Mouse (Mus musculus): Measurements from ENCODE around the gene Ssbp3. TPM values are rescaled to one million over a fixed set of nuclear protein-coding genes. Genes with fewer than 3 reads are reported as not detected.
A peak's percentile ranks its signal among the peaks of the same experiment; 100 is the strongest.

Ssbp3 gene
- polyA plus RNA-seq, 1 experiment from 2014 or later = 50.5 TPM

DNA sequence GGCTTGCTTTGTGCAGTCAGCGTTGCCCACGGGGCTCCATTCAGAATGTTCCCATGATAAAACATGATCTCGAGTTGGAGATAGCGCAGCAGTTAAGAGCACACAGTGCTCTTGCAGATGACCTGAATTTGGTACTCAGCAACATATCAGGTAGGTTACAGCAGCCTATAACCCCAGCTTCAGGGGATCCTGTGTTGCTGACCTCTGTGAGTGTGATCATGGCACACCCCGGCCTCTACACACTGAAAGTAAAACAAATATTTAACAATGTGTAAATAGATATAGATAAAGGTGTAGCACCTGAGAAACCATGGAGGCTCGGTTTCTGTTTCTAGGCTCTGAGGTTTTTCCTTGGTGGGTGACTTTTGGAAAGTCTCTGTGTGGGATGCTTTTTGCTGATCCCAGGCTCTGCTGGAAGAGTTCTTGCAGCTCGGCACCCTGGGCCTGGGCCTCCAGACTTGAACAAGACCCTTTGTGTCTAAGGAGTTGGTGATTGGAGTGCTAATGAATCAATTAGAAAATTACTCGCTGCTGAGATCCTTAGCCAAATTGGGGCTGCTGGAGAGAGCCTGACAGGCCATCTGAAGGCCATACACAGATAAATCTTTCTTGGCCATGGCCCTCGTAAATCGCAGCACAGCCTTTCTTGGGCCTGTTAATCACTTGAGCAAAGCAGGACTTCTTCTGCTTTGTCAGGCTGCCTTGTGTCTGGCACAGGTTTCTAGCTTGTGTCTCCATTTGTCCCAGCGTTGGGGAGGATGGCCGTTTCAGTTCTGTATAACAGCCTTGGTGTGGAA lies 49.2 kb downstream of the Ssbp3 start:
- Histone ChIP-seq H3K4me2 (no peak overlapping the region), H3K36me3 (replicated peaks) (peaks cover 13% of the 10 kb centered on the region; the same call in 1 of the 2 replicates), H3K9ac (no peak overlapping the region), H3K27me3 (no peaks in the 10 kb centered on the region), H3K4me3 (replicated peaks) (no peak overlapping the region), H3K9me3 (replicated peaks) (no peaks in the 10 kb centered on the region), H3K27ac (replicated peaks) (0 out of 2 replicates have a peak overlapping the region, but pooled peaks have one; percentile 5), H3K4me1 (replicated peaks) (peaks cover 72% of the 10 kb centered on the region)
- WGBS (ENCODE audit: insufficient replicate concordance) = 75% methylated on average over 12 of the region's 12 CpGs
- no peak for ATAC-seq (ENCODE audit: insufficient read depth)

- Histone ChIP-seq H3K9ac (no peak overlapping the region), H3K36me3 (replicated peaks) (peaks cover 19% of the 10 kb centered on the region), H3K4me1 (replicated peaks) (peaks cover 72% of the 10 kb centered on the region), H3K4me3 (replicated peaks) (no peak overlapping the region), H3K27ac (replicated peaks) (no peak overlapping the region), H3K27me3 (no peaks in the 10 kb centered on the region), H3K4me2 (no peak overlapping the region), H3K9me3 (replicated peaks) (no peaks in the 10 kb centered on the region)
- WGBS (ENCODE audit: insufficient replicate concordance) = 69% methylated on average over 2 of the region's 2 CpGs
- ATAC-seq (ENCODE audit: insufficient read depth) = no peak
Observed at GRCm38 (mm10) chr4:106960476-106960875, 50.0 kb downstream of the Ssbp3 start.

DNA sequence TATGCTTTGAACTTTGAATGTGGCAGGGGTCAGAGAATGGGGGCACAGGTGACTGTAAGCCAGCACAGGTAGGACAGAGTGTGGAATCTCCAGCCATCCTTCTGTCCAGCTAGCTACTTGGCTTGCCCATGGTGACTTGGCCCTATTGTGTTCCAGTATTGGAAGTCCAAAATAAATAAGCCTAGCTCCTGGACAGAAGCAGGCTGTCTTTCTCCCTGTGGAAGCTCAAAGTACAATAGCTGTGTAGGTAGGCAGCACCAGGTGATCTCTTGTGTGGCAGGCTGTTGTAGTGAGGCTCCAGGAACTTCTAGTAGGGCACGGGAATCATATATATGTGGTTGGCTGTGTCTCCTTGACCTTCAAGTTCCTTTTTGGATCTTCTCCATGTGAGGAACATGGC lies 50.8 kb downstream of the Ssbp3 start:
- WGBS (ENCODE audit: insufficient replicate concordance) = 82% methylated on average over 1 of the region's 1 CpGs
- Histone ChIP-seq H3K4me1 (replicated peaks) (peaks cover 64% of the 10 kb centered on the region), H3K9ac (no peak overlapping the region), H3K27ac (replicated peaks) (no peak overlapping the region), H3K4me2 (no peak overlapping the region), H3K36me3 (replicated peaks) (peaks cover 26% of the 10 kb centered on the region), H3K9me3 (replicated peaks) (no peaks in the 10 kb centered on the region), H3K4me3 (replicated peaks) (no peak overlapping the region), H3K27me3 (no peaks in the 10 kb centered on the region)
- ATAC-seq (ENCODE audit: insufficient read depth) = no peak

DNA sequence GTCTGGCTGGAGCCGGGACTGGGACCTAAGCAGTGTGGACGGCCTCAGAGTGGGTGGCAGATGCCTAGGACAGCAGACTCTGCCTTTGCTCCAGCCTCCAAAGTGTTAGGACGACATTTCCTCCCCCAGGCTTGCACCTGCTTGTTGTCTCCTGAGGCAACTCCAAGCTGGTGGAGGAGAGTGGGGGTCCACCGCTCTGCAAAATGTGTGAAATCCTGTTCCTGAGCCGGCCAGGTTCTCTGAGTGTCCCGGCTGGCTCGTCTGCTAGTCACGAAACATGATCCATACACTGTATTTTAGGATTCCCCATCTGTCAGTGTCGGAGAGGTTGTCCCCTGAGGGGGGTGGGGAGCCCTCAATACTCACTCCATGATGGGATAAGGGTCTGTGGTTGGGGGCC lies 53.9 kb downstream of the Ssbp3 start:
- H3K9ac ChIP-seq = no peak overlapping the region
- no peak for ATAC-seq (ENCODE audit: insufficient read depth)
- H3K9me3 ChIP-seq (replicated peaks) = no peaks in the 10 kb centered on the region
- WGBS (ENCODE audit: insufficient replicate concordance) = 84% methylated on average over 9 of the region's 9 CpGs
- H3K4me1 ChIP-seq (replicated peaks) = peaks cover 42% of the 10 kb centered on the region
- no peak overlapping the region for H3K4me3 ChIP-seq (replicated peaks)
- H3K36me3 ChIP-seq (replicated peaks) = peaks cover 28% of the 10 kb centered on the region
- H3K27ac ChIP-seq (replicated peaks) = no peak overlapping the region
- H3K27me3 ChIP-seq = no peaks in the 10 kb centered on the region
- no peak overlapping the region for H3K4me2 ChIP-seq

DNA sequence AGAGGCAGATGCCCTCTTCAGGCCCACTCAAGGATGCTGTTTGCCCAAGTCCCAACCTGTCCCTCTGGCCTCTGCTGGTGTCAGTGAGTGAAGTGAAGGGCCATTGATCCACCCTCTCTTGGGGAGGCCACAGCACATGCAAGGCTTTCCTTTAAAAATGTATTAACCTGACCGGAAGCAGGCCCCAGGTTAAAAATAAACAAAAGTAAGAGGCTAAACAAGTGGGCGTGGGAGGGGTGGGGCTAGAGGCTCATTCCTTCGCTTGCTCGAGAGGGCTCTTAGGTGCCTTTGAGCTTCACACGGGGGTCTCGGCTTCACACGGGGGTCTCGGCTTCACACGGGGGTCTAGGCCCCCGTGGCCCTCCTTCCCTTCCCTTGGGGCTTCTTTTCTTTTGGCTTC lies 54.5 kb downstream of the Ssbp3 start:
- peaks cover 28% of the 10 kb centered on the region for H3K36me3 ChIP-seq (replicated peaks)
- H3K4me3 ChIP-seq (replicated peaks) = no peak overlapping the region
- H3K27me3 ChIP-seq = no peaks in the 10 kb centered on the region
- H3K9ac ChIP-seq = no peak overlapping the region
- WGBS (ENCODE audit: insufficient replicate concordance) = 66% methylated on average over 10 of the region's 10 CpGs
- H3K4me1 ChIP-seq (replicated peaks) = peaks cover 40% of the 10 kb centered on the region
- H3K9me3 ChIP-seq (replicated peaks) = no peaks in the 10 kb centered on the region
- no peak for ATAC-seq (ENCODE audit: insufficient read depth)
- no peak overlapping the region for H3K27ac ChIP-seq (replicated peaks)
- H3K4me2 ChIP-seq = no peak overlapping the region

DNA sequence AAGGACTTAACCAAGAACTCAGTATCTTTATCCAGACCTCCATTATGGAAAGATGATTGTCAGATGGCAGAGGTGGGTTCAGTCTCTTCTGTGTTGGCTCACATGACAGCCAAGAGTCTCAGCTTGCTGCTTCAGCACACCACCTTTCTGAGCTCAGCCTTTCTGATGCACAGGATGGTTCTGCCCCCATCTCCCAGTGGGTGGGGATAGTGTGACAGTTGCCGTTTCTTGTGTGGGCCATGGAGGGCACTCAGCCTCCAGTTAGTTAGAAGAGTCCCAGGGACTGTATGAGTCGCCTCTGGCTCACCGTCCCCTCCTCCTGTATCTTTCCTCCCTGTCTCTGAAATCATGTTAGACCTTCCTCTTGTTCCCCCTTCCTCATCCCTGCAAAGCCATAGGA lies 55.9 kb downstream of the Ssbp3 start:
- no peak overlapping the region for H3K9ac ChIP-seq
- no peak overlapping the region for H3K27ac ChIP-seq (replicated peaks)
- no peak overlapping the region for H3K4me2 ChIP-seq
- H3K36me3 ChIP-seq (replicated peaks) = peaks cover 28% of the 10 kb centered on the region
- H3K4me1 ChIP-seq (replicated peaks) = peaks cover 40% of the 10 kb centered on the region
- 78% methylated on average over 3 of the region's 3 CpGs for WGBS (ENCODE audit: insufficient replicate concordance)
- H3K27me3 ChIP-seq = no peaks in the 10 kb centered on the region
- no peak for ATAC-seq (ENCODE audit: insufficient read depth)
- H3K9me3 ChIP-seq (replicated peaks) = no peaks in the 10 kb centered on the region
- H3K4me3 ChIP-seq (replicated peaks) = no peak overlapping the region

DNA sequence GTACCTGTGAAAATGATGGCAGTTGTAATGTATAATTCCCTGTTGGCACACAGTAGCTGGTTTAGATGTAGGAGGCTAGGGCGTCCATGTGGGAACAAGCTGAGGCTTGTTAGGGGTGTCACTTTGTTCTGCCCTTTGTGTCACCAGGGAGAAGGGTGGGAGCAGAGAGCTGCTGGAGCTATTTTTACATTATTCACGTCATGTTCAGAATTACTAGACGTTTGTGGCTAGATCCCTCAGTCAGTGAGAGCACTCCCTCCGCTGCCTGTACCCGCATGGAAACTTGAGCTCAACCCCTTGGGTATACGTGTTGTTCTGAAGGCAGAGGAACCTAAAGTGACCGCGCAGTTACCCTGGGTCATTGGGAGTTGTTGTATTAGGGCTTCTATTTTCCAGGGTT lies 58.4 kb downstream of the Ssbp3 start:
- 68% methylated on average over 8 of the region's 8 CpGs for WGBS (ENCODE audit: insufficient replicate concordance)

GRCm38 (mm10) chr4:106970786-106971185 lies 60.3 kb downstream of the Ssbp3 start:
- WGBS (ENCODE audit: insufficient replicate concordance) = 43% methylated on average over 7 of the region's 7 CpGs
- no peak overlapping the region for H3K9ac ChIP-seq

More for the DNA sequence above, 58.4 kb downstream of the Ssbp3 start:
- no peak for ATAC-seq (ENCODE audit: insufficient read depth)
- H3K9me3 ChIP-seq (replicated peaks) = no peaks in the 10 kb centered on the region
- no peak overlapping the region for H3K4me2 ChIP-seq
- H3K4me3 ChIP-seq (replicated peaks) = no peak overlapping the region
- peaks cover 19% of the 10 kb centered on the region for H3K36me3 ChIP-seq (replicated peaks)
- H3K27ac ChIP-seq (replicated peaks) = no peak overlapping the region
- no peak overlapping the region for H3K9ac ChIP-seq
- peaks cover 60% of the 10 kb centered on the region for H3K4me1 ChIP-seq (replicated peaks)
- H3K27me3 ChIP-seq = no peaks in the 10 kb centered on the region

DNA sequence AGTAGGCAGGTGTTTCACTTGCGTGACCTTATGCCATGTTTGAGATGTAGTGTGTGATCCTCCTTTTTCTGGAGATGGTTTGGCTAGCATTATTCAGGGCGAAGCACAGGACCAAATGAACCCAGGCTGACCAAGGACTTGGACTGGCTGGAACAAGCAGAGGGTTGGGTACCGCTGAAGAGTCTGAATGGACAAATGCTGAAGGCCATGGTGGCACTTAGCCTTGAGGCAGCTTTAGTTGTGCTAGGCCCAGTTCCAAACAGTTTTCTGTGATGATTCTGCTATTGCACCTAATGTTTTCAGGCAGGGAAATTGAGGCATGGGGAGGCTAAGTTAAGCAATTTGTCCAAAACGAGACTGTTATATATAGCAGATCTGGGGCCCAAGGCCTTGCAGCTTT lies 61.6 kb downstream of the Ssbp3 start:
- no peaks in the 10 kb centered on the region for H3K27me3 ChIP-seq
- 0 out of 2 replicates have a peak, but pooled peaks cover 4% of the 10 kb centered on the region for H3K36me3 ChIP-seq (replicated peaks)
- 81% methylated on average over 4 of the region's 4 CpGs for WGBS (ENCODE audit: insufficient replicate concordance)
- peaks cover 70% of the 10 kb centered on the region for H3K4me1 ChIP-seq (replicated peaks)
- no peak overlapping the region for H3K9ac ChIP-seq
- H3K9me3 ChIP-seq (replicated peaks) = no peaks in the 10 kb centered on the region
- no peak overlapping the region for H3K4me3 ChIP-seq (replicated peaks)
- no peak overlapping the region for H3K4me2 ChIP-seq
- no peak overlapping the region for H3K27ac ChIP-seq (replicated peaks)
- no peak for ATAC-seq (ENCODE audit: insufficient read depth)

More at GRCm38 (mm10) chr4:106970786-106971185, 60.3 kb downstream of the Ssbp3 start:
- peaks cover 57% of the 10 kb centered on the region for H3K4me1 ChIP-seq (replicated peaks)
- peaks cover 10% of the 10 kb centered on the region; the same call in 1 of the 2 replicates for H3K36me3 ChIP-seq (replicated peaks)
- H3K27me3 ChIP-seq = no peaks in the 10 kb centered on the region
- no peak overlapping the region for H3K4me2 ChIP-seq
- no peak overlapping the region for H3K4me3 ChIP-seq (replicated peaks)
- 0 out of 2 replicates have a peak, but pooled peaks have one; percentile 17 for ATAC-seq (ENCODE audit: insufficient read depth)
- H3K27ac ChIP-seq (replicated peaks) = no peak overlapping the region
- H3K9me3 ChIP-seq (replicated peaks) = no peaks in the 10 kb centered on the region

- no peak overlapping the region for H3K4me2 ChIP-seq
- no peak overlapping the region for H3K9ac ChIP-seq
- H3K4me3 ChIP-seq (replicated peaks) = no peak overlapping the region
- 68% methylated on average over 15 of the region's 15 CpGs for WGBS (ENCODE audit: insufficient replicate concordance)
- ATAC-seq (ENCODE audit: insufficient read depth) = no peak
- H3K9me3 ChIP-seq (replicated peaks) = no peaks in the 10 kb centered on the region
- peaks cover 76% of the 10 kb centered on the region for H3K4me1 ChIP-seq (replicated peaks)
- H3K27me3 ChIP-seq = no peaks in the 10 kb centered on the region
- no peak overlapping the region for H3K27ac ChIP-seq (replicated peaks)
- 0 out of 2 replicates have a peak, but pooled peaks cover 3% of the 10 kb centered on the region for H3K36me3 ChIP-seq (replicated peaks)
Observed at GRCm38 (mm10) chr4:106972461-106973384, 62.2 kb downstream of the Ssbp3 start.

DNA sequence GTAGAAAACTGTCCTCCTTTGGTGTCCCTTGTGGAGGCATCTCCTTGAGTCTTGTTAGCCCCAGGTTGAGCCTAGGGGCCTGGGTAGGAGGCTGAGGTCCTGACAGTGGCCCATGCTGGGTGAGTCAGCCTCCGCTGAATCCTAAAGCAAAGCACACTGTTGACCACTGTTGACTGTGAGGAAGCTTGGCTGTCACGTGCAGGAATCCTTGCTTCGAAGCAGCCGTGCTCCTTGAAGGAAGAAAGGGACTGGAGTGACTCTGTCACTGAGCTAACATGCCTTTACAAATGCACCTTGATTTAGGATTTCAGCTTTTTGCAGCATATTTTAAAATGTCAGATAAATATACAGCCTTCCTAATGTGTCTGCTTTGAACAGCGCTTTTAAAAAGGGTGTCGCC lies 64.8 kb downstream of the Ssbp3 start:
- Histone ChIP-seq H3K27me3 (no peaks in the 10 kb centered on the region), H3K36me3 (replicated peaks) (0 out of 2 replicates have a peak, but pooled peaks cover 15% of the 10 kb centered on the region), H3K9me3 (replicated peaks) (no peaks in the 10 kb centered on the region), H3K4me1 (replicated peaks) (peaks cover 87% of the 10 kb centered on the region), H3K27ac (replicated peaks) (no peak overlapping the region), H3K9ac (no peak overlapping the region), H3K4me2 (no peak overlapping the region), H3K4me3 (replicated peaks) (no peak overlapping the region)
- no peak for ATAC-seq (ENCODE audit: insufficient read depth)
- 80% methylated on average over 6 of the region's 6 CpGs for WGBS (ENCODE audit: insufficient replicate concordance)
